Mouse (Mus musculus) heart, adult 2 months (tissue): ENCODE measurements around the gene Scn3a.

Experiments
- CTCF ChIP-seq: fragments of 200-600 bp; IDR thresholded peaks from 2 replicates; pipeline ENCODE4 v1.8.1; 2022; ENCODE audit warnings: antibody characterized with exemption, mild to moderate bottlenecking, moderate library complexity
- EP300 ChIP-seq: fragments of 200-500 bp; IDR thresholded peaks from 2 replicates; pipeline ENCODE4 v1.6.1; 2011; ENCODE audit warnings: low read depth, low read length, control low read depth; ENCODE audit not compliant: insufficient read depth
- POLR2A ChIP-seq: fragments of 200-500 bp; IDR thresholded peaks from 2 replicates; pipeline ENCODE4 v1.6.1; 2011; ENCODE audit warnings: mild to moderate bottlenecking, low read depth, low read length, control low read depth; ENCODE audit not compliant: insufficient read depth

DNA sequence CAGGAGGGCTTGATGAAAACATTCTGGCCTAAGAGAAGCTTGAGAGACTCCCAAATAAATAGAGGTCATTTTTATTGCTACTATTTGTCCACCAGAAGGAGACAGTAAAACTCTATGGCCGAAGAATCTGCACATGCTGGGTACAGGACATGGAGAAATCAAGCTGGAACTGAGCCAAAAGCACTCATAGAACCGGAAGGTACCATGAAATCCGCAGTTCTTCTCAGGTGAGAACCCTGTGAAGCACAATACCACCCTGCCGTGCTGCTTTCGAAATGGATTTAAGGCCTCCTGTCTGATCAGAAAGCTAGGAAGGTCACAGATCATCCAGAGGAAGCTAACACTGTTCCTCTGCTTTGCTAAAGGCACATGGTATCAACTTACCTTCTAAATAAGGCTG, 143.9 kb downstream of the Scn3a start:
- TF ChIP-seq CTCF: 0 out of 2 replicates have a peak, but pooled peaks have one; percentile 13
- TF ChIP-seq POLR2A: no peak
- no peak for TF ChIP-seq EP300
